Mouse (Mus musculus) cerebral cortex, adult 2 months (tissue): ENCODE results near the gene Rnf19b.

Source experiments
- WGBS: fragments of 180-500 bp; shearing (Covaris S2); methylation state at CpG from one replicate; pipeline ENCODE4 v1.1.7; 2018; 5-methylcytosine and 5-hydroxymethylcytosine counted together

Gene Rnf19b

GRCm38 (mm10) chr4:129034706-129035660 is 23.1 kb upstream of the Rnf19b start:
- WGBS, result 48% methylated on average over 13 of the region's 13 CpGs

DNA sequence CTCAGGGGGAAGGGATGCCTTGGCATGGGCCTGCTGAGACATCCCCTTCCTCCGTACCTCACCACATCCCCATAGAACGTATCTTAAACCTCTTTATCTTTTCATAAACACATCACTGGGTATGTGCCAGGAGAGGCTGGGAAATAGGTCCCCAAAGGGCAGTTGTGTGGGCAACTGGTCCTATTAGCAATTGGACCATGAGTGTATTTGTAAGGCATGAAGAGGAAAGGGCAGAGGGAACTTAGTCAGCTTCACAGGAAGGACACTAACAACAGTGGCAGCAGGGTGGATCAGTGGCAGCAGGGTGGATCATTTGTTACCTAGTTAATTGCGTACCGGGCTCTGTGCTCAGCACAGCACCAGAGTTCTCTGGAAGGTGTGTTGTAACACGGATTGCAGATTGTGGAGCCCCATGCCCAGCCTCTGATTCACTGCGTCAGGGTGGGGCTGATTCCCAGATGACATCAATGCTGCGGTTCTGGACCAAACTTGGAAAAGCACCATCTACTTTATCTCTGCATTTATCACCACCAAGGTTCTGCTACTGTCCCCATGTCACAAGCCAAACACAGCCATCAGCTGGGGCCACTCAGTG is 22.1 kb upstream of the Rnf19b start:
- WGBS, result 86% methylated on average over 7 of the region's 7 CpGs

DNA sequence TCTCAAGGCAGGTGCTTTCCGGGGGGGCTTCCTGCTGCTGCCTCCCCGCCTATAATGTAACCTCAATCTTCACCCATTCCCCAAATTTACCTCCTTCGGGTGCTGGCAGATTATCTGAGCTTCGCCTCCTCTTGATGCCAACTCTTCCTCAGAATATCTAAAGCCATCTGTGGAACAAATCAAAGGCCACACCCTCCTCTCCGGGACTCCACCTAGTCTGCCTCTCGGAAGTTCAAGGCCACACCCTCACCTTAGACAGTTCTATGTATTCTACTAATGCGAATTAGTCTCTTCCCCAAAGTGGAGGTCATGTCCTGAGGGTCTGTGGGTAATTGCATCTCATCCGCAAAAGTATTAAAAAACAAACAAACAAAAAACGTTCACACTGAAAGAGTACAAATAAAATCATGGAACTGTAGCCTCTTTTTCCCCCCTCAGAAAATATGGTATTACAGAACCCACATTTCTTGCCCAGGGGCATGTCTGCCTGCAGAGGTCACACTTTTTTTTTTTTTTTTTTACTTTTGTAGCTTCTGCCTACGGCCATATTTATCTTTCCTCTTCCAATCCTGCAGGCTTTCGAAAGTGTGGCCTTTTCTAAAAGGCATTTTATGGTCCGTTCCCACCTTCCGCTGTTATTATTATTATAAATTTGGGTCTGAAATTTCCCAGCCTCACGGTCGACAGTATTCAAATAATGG is 10.2 kb upstream of the Rnf19b start:
- WGBS, result 25% methylated on average over 15 of the region's 15 CpGs

DNA sequence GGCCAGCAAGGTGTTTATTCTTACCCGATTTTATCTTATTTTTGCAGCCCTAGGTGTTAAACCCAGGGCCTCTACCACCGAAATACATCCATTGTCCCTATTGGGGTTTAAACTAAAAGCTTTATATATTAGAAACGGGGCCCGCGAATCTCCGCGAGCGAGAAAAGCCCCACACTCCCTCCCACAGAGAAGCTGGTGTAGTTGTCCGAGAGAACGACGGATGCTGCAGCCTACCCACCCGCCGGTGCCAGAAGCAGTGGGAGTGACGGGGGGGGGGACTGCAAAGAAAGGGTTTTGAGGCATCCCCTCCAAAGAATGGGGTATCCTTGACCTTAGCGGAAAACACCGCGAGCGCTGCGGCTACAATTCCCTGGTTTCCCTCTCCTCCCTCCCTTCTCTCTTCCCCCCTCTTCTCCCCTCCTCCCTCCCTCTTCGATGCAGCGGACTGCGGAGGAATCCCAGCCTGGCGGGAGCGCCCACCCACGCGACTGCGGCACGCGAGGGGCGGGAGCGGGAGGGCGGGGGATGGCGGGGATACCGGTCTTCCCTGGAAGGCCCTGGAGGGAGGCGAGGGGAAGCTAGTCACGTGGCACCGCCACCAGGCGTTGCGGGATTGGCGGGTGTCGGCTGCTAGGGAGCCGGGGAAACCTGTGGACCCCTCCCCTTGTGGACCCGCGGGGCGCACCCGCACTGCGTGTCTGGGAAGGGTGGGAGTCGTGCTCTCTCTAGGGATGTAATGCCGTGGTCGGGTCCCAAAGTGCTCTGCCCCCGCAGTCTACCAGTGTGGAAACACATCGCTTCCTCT is 9.4 kb upstream of the Rnf19b start:
- WGBS, result 1% methylated on average over 52 of the region's 52 CpGs

DNA sequence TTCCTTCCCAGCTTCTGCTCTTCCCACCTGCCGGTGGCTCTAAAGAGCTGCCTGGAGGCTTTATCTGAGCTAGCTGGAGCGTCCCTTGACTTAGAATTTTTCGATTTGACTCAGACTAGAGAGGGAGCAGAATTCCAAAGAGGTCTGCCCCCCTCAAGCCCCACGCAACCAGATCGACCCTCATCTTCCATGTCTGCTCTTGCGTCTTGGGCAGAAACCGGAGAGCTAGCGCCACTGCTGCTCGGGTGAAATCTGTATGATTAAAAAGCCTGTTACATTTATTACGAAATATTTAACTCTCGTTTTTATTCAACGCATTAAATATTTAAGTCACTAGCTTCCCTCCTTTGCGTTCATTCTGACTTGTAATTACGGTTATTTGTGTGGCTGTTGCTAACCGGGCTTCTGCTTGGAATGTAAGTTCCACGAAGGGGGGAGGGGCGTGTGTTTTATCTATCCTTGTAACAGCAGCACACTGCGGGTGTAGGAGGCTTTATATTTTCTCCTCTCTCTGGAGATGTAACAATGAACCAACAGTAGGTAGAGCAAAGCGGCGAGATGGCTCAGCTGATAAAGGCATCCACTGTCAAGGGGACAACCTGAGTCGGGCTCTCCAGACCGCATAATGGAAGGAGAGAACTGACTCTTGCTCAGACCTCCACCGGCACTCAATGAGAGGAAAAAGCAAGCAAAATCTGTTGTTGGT is 8.6 kb upstream of the Rnf19b start:
- 3% methylated on average over 23 of the region's 23 CpGs for WGBS

- WGBS, result 47% methylated on average over 4 of the region's 4 CpGs
Measured at GRCm38 (mm10) chr4:129050365-129050764, 7.7 kb upstream of the Rnf19b start.

DNA sequence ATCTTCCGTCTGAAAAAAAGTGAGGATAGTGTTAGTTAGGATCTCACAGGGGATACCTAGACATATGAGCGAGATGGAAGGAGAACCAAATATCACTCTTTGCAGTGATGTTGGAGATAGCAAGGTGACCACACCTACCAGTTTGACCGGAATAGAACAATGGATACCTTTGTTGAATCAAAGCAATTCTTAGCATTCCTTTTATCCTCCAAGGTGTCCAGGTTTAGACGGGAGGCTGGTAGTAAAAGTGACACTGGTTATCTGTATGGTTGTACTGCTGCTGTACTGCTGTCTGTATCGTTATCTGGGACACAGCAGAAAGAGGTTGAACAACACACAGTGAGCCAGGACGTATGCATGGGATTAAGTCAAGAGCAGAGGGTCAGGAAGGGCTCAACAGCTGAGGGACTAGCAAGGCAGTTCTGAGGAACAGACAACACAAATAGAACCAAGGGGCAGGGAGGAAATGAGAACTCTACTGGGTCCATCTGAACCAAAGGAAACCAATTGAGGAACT is 7.1 kb upstream of the Rnf19b start:
- 77% methylated on average over 6 of the region's 6 CpGs for WGBS

GRCm38 (mm10) chr4:129051461-129052183 is 6.4 kb upstream of the Rnf19b start:
- WGBS, result 58% methylated on average over 11 of the region's 11 CpGs

GRCm38 (mm10) chr4:129054757-129055156 is 3.3 kb upstream of the Rnf19b start:
- 84% methylated on average over 12 of the region's 12 CpGs for WGBS

GRCm38 (mm10) chr4:129055562-129055961 is 2.5 kb upstream of the Rnf19b start:
- 92% methylated on average over 5 of the region's 5 CpGs for WGBS

- WGBS, result 3% methylated on average over 44 of the region's 44 CpGs
Measured at GRCm38 (mm10) chr4:129057533-129058206, 401 bp upstream of the Rnf19b start.

- 3% methylated on average over 13 of the region's 13 CpGs for WGBS
Measured at GRCm38 (mm10) chr4:129059125-129059551, 1.1 kb downstream of the Rnf19b start.

- 53% methylated on average over 4 of the region's 4 CpGs for WGBS
Measured at GRCm38 (mm10) chr4:129059922-129060321, 1.9 kb downstream of the Rnf19b start.

DNA sequence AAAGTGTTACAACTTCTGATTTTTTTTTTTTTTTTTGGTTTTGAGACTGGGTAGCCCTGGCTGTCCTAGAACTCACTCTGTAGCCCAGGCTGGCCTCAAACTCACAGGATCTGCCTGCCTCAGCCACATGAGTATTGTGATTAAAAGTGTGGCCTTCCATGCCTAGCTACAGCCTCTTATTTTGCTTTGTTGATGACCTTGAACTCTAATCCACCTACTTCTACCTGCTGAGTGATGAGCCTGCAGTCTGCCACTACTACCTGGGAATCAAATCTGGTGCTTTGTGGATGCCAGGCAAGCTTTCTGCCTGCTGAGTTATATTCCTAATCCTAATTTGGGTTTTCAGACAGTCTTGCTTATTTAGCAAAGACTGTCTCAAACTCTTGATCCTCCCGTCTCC is 3.4 kb downstream of the Rnf19b start:
- WGBS, result 93% methylated on average over 1 of the region's 1 CpGs

- 68% methylated on average over 3 of the region's 3 CpGs for WGBS
Measured at GRCm38 (mm10) chr4:129062281-129063075, 4.4 kb downstream of the Rnf19b start.

DNA sequence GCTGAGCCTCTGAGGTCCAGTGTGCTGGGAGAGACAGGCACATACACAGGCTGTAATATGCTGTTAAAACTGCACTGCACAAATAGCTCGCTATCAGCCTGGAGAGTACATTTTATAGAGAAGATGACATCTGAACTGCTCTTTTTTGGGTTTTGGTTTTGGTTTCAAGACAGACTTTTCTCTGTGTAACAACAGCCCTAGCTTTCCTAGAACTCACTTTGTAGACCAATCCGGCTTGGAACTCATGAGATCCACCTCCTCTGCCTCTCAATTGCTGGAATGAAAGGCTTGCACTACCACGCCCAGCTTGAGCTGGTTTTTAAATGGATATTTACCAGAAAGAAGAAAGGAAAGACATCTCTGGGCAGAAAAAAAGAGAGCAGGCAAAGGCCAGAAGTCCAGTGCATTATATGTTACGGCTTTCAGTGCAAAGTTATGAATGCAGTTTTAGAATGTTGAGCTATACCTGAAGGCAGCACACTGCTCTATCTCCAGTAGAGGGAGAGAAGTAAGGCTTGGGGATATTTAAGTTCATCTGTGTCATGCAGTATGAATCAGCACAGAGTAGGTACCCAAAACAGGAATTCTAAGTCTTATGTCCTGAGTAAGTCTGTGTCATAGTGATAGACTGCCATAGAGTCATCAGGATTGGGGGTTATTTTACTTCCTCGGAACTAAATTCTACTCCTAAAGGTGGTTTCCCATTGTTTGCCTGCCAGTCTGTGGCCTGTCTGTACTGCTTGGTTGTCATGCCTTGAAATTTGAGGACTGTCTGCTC is 9.8 kb downstream of the Rnf19b start:
- WGBS, result 63% methylated on average over 5 of the region's 5 CpGs

- WGBS, result 90% methylated on average over 4 of the region's 4 CpGs
Measured at GRCm38 (mm10) chr4:129068848-129069247, 10.8 kb downstream of the Rnf19b start.

GRCm38 (mm10) chr4:129079126-129079525 is 21.1 kb downstream of the Rnf19b start:
- WGBS, result 93% methylated on average over 9 of the region's 9 CpGs
